Mouse (Mus musculus) ES-E14 (cell line): ENCODE results near the gene Ptn. TPM values are rescaled to one million over a fixed set of nuclear protein-coding genes. Genes with fewer than 3 reads are reported as not detected.

Source experiments
- DNase-seq: peaks from one replicate; pipeline ENCODE4 v3.0.0-alpha.2; 2013; ENCODE audit warnings: low read depth, low spot score
- H3K27ac ChIP-seq: 2 replicates; pipeline ENCODE4 v1.5.1; 2012; ENCODE audit warnings: low read depth, mild to moderate bottlenecking, low read length, moderate library complexity, mixed read lengths; ENCODE audit not compliant: poor library complexity, insufficient read depth, severe bottlenecking
- H3K36me3 ChIP-seq: 2 replicates; pipeline ENCODE4 v1.6.1; 2012; ENCODE audit warnings: mild to moderate bottlenecking, low read length, moderate library complexity, mixed read lengths; ENCODE audit not compliant: control insufficient read depth, poor library complexity, insufficient read depth, severe bottlenecking
- H3K4me1 ChIP-seq, 2 experiments: fragments of 150-350 bp in 1 of 2; sonication (generic) in 1 of 2; 2 replicates each; pipeline ENCODE4 v1.6.1; 2012; ENCODE audit warnings: low read length in 2 of 2, mild to moderate bottlenecking in 1 of 2, mixed read lengths in 1 of 2; ENCODE audit not compliant: control insufficient read depth in 2 of 2, insufficient read depth in 2 of 2, poor library complexity in 1 of 2
- H3K4me3 ChIP-seq, 2 experiments: fragments of 150-350 bp in 1 of 2; sonication (generic) in 1 of 2; 2 replicates each; pipeline ENCODE4 v1.5.1; 2012; ENCODE audit warnings: low read length in 2 of 2, low read depth in 1 of 2, mild to moderate bottlenecking in 1 of 2, mixed read lengths in 1 of 2; ENCODE audit not compliant: insufficient read depth in 1 of 2, poor library complexity in 1 of 2, severe bottlenecking in 1 of 2
- H3K9ac ChIP-seq: 2 replicates; pipeline ENCODE4 v1.6.1; 2012; ENCODE audit warnings: low read depth, mild to moderate bottlenecking, low read length, mixed read lengths; ENCODE audit not compliant: poor library complexity, insufficient read depth, severe bottlenecking
- H3K9me3 ChIP-seq: fragments of 150-350 bp; sonication (generic); 2 replicates; pipeline ENCODE4 v1.6.1; 2012; ENCODE audit warnings: low read depth, mild to moderate bottlenecking, low read length; ENCODE audit not compliant: control insufficient read depth, insufficient read depth
- CHD2 ChIP-seq: IDR thresholded peaks from 2 replicates; pipeline ENCODE4 v1.6.1; 2014; ENCODE audit warnings: mild to moderate bottlenecking, low read depth, low read length, inconsistent platforms
- HCFC1 ChIP-seq: IDR thresholded peaks from 2 replicates; pipeline ENCODE4 v1.6.1; 2012; ENCODE audit warnings: low read length, inconsistent platforms, borderline replicate concordance; ENCODE audit not compliant: insufficient read depth
- MAFK ChIP-seq: IDR thresholded peaks from 2 replicates; pipeline ENCODE4 v1.6.1; 2014; ENCODE audit warnings: mild to moderate bottlenecking, low read depth, low read length, inconsistent platforms; ENCODE audit not compliant: insufficient read depth
- ZC3H11A ChIP-seq: IDR thresholded peaks from 2 replicates; pipeline ENCODE4 v1.6.1; 2012; ENCODE audit warnings: low read depth, mild to moderate bottlenecking, inconsistent platforms, low read length, borderline replicate concordance
- ZNF384 ChIP-seq: IDR thresholded peaks from 2 replicates; pipeline ENCODE4 v1.6.1; 2012; ENCODE audit warnings: low read depth, low read length, inconsistent platforms
- in situ Hi-C, 2 experiments: fragments of 600-800 bp; cut with MboI; formaldehyde crosslinking; loops; one replicate each; pipeline ENCODE4 v1.15.1; 2025; ENCODE audit warnings: low sequenced_read_pairs in 2 of 2, inconsistent platforms in 1 of 2; ENCODE audit not compliant: unreplicated experiment in 2 of 2
- total RNA-seq: library from RNA; depleted of rRNA; stranded (reverse); fragments of 300-350 nt; gene quantifications from 2 replicates; pipeline ENCODE4 v1.2.3, GENCODE M21; 2012

The Ptn gene
- total RNA-seq, 1 experiment = 3.9 TPM

GRCm38 (mm10) chr6:36690941-36691340 is 119.1 kb downstream of the Ptn start:
- TF ChIP-seq HCFC1 (no peak), ZNF384 (no peak), ZC3H11A (no peak), CHD2 (no peak), MAFK (no peak)
- Histone ChIP-seq H3K9ac (no peak overlapping the region), H3K9me3 (no peaks in the 10 kb centered on the region), H3K4me1 (no peaks in the 10 kb centered on the region), H3K36me3 (no peaks in the 10 kb centered on the region), H3K4me3 (no peak overlapping the region), H3K27ac (no peak overlapping the region)
- DNase-seq = no peak
- in situ Hi-C loops = loop anchor here in 1 of 2 experiments (25.0 kb wide), 1 partner anchor 221 kb away; no protein-coding TSS in a partner anchor

- Histone ChIP-seq H3K4me1 (no peaks in the 10 kb centered on the region), H3K9ac (no peak overlapping the region), H3K36me3 (no peaks in the 10 kb centered on the region), H3K4me3 (no peak overlapping the region), H3K27ac (no peak overlapping the region), H3K9me3 (no peaks in the 10 kb centered on the region)
- DNase-seq = no peak
- no peak for TF ChIP-seq ZNF384
- TF ChIP-seq HCFC1 = no peak
- TF ChIP-seq CHD2 = no peak
- TF ChIP-seq MAFK = no peak
- in situ Hi-C loops = loop anchor here in 1 of 2 experiments (25.0 kb wide), 1 partner anchor 235 kb away; no protein-coding TSS in a partner anchor
Observed at GRCm38 (mm10) chr6:36676710-36677691, 133.0 kb downstream of the Ptn start.

- H3K4me3 ChIP-seq = no peak overlapping the region
- no peak overlapping the region for H3K9ac ChIP-seq
- no peaks in the 10 kb centered on the region for H3K4me1 ChIP-seq
- no peaks in the 10 kb centered on the region for H3K36me3 ChIP-seq
- no peak for DNase-seq
- no peaks in the 10 kb centered on the region for H3K9me3 ChIP-seq
- in situ Hi-C loops = no loop called here
- TF ChIP-seq ZNF384 (no peak), CHD2 (no peak)
- no peak overlapping the region for H3K27ac ChIP-seq
Observed at GRCm38 (mm10) chr6:36672399-36673221, 137.4 kb downstream of the Ptn start.

GRCm38 (mm10) chr6:36671274-36671673 is 138.7 kb downstream of the Ptn start:
- no peak for DNase-seq
- no peak overlapping the region for H3K27ac ChIP-seq
- H3K36me3 ChIP-seq = no peaks in the 10 kb centered on the region
- H3K9ac ChIP-seq = no peak overlapping the region
- in situ Hi-C loops = no loop called here
- no peak overlapping the region for H3K4me3 ChIP-seq
- no peaks in the 10 kb centered on the region for H3K4me1 ChIP-seq
- TF ChIP-seq ZC3H11A = no peak
- no peak for TF ChIP-seq HCFC1
- no peak for TF ChIP-seq CHD2
- TF ChIP-seq MAFK = no peak
- no peak for TF ChIP-seq ZNF384
- no peaks in the 10 kb centered on the region for H3K9me3 ChIP-seq
